ENCODE assay signal across 29 mouse cellular contexts in genomic region chr6:29118963-29119362, GRCm38 (mm10). TPM values are rescaled to one million over a fixed set of nuclear protein-coding genes. Genes with fewer than 3 reads are reported as not detected.
A peak's percentile ranks its signal among the peaks of the same experiment; 100 is the strongest.
DNase-seq lines count a peak whose midpoint lies in the region; ATAC-seq and TF ChIP-seq lines count a peak whose summit lies in the region.
"Had no signal": no experiment of that assay in that cellular context is flagged by ENCODE, and none has a peak within 500 bp of the region (broad histone marks: within the 10 kb centered on the region; RNA-seq: fewer than 3 reads in every experiment).

No protein-coding gene starts in this region.

- no peak overlapping the region for H3K9ac ChIP-seq in ES-Bruce4 (ENCODE audit: low read depth, poor library complexity, severe bottlenecking)
- H3K9ac ChIP-seq in forebrain, embryonic 16.5 days (replicated peaks; ENCODE audit: low read depth, low read length) = no peak overlapping the region

- no peak for TF ChIP-seq POLR2A in ES-Bruce4 (IDR thresholded peaks at IDR 0.05; ENCODE audit: insufficient read depth, low read length)

- H3K4me1 ChIP-seq in ES-Bruce4 (ENCODE audit: control insufficient read depth, insufficient read depth, low read length) = peaks cover 10% of the 10 kb centered on the region
- no peaks in the 10 kb centered on the region for H3K4me1 ChIP-seq in forebrain, embryonic 16.5 days (replicated peaks; ENCODE audit: control insufficient read depth, insufficient read depth, low read length)

- peak; percentile 90 for DNase-seq in heart, adult 11 months
- no peak for DNase-seq in heart, postnatal 25 days (ENCODE audit: low spot score)
- DNase-seq in R1 (ENCODE audit: low read depth, low spot score) = peak; percentile 74
- DNase-seq in ZHBTc4 (ENCODE audit: low read depth, low spot score) = peak; percentile 52
- no peak for DNase-seq in ovary, postnatal 36 days (ENCODE audit: low spot score)
- DNase-seq in ovary, postnatal 14 days (ENCODE audit: low spot score) = no peak
- DNase-seq: adrenal gland, adult 2 months; adrenal gland, adult 8-10 months; adrenal gland, postnatal 10 days; adrenal gland, postnatal 14 days; adrenal gland, postnatal 25 days; adrenal gland, postnatal 36 days; B cell, adult 2 months; cerebellum, adult 11 months; cerebellum, adult 11-12 months; cerebellum, adult 18-20 months; cerebellum, adult 2 months; cerebellum, adult 8-10 months had no signal

- ATAC-seq in forebrain, embryonic 16.5 days = no peak
- ATAC-seq: activated CD4-positive, CD25-positive, alpha-beta regulatory T cell, adult 4 months; CD4-positive, CD25-positive, alpha-beta regulatory T cell, adult 4 months; Patski had no signal

- TF ChIP-seq CTCF in ES-Bruce4 (IDR thresholded peaks at IDR 0.05; ENCODE audit: low read depth, low read length) = no peak

- TF ChIP-seq EP300 in ES-Bruce4 (IDR thresholded peaks at IDR 0.05; ENCODE audit: insufficient read depth, low read depth, low read length) = no peak

- intact Hi-C loops in heart, postnatal 25 days (cut with DNase I) = no loop called here

- no peaks in the 10 kb centered on the region for H3K9me3 ChIP-seq in ES-Bruce4 (replicated peaks; ENCODE audit: control insufficient read depth, insufficient read depth, low read length, poor library complexity, severe bottlenecking)
- H3K9me3 ChIP-seq in forebrain, embryonic 16.5 days (ENCODE audit: control insufficient read depth, low read length) = no peaks in the 10 kb centered on the region
- H3K9me3 ChIP-seq: G1E had no signal

- no peaks in the 10 kb centered on the region for H3K27me3 ChIP-seq in ES-Bruce4 (ENCODE audit: control insufficient read depth, insufficient read depth, low read length, poor library complexity, severe bottlenecking)
- H3K27me3 ChIP-seq in forebrain, embryonic 16.5 days (replicated peaks; ENCODE audit: control insufficient read depth, insufficient read depth, low read length) = no peaks in the 10 kb centered on the region
- H3K27me3 ChIP-seq: CH12.LX, Patski had no signal

- peak overlapping the region; percentile 53 for H3K27ac ChIP-seq in ES-Bruce4 (ENCODE audit: insufficient read depth, low read length)
- H3K27ac ChIP-seq in forebrain, embryonic 16.5 days (ENCODE audit: low read length) = no peak overlapping the region

- no peak overlapping the region for H3K4me2 ChIP-seq in forebrain, embryonic 16.5 days (ENCODE audit: low read length)

- 75% methylated on average over 4 of the region's 4 CpGs for whole genome bisulfite sequencing in forebrain, embryonic 16.5 days

- no peak overlapping the region for H3K4me3 ChIP-seq in ES-Bruce4 (ENCODE audit: low read depth, low read length)
- H3K4me3 ChIP-seq in forebrain, embryonic 16.5 days (replicated peaks; ENCODE audit: low read length) = no peak overlapping the region

- H3K36me3 ChIP-seq in ES-Bruce4 (ENCODE audit: control insufficient read depth, insufficient read depth, low read length, poor library complexity, severe bottlenecking) = no peaks in the 10 kb centered on the region
- peaks cover 1% of the 10 kb centered on the region; the same call in 1 of the 2 replicates for H3K36me3 ChIP-seq in forebrain, embryonic 16.5 days (ENCODE audit: control insufficient read depth, insufficient read depth)

RNA-seq across cellular contexts. Expression of gene Rbm28, which starts 45.8 kb away (rescaled TPM):
- total RNA-seq in heart, postnatal 25 days (2021) = 10 to 100 TPM; 18.3 to 18.4 TPM
- 94.5 and 97.0 TPM in 2 replicates for polyA plus RNA-seq in ES-Bruce4 (2011; ENCODE audit: insufficient read depth, insufficient read length, low read depth, missing spikeins)
- polyA plus RNA-seq in forebrain, embryonic 16.5 days (2015; fragmentation: Nextera tagmentation; extraction: Ambion mirVana) = 40.0 and 49.6 TPM in 2 replicates

RNA-seq across cellular contexts. Expression of gene Lep, which starts 58.9 kb away (rescaled TPM):
- total RNA-seq in heart, postnatal 25 days (2021) = under 1 TPM in 1 of 2 experiments, not detected in 1; 0.31 TPM
- polyA plus RNA-seq in ES-Bruce4 (2011; ENCODE audit: insufficient read depth, insufficient read length, low read depth, missing spikeins) = not detected in 2 replicates
- not detected in 2 replicates for polyA plus RNA-seq in forebrain, embryonic 16.5 days (2015; fragmentation: Nextera tagmentation; extraction: Ambion mirVana)
- total RNA-seq: CH12.LX, ES-E14, MEL had no signal
- polyA plus RNA-seq: activated CD4-positive, CD25-positive, alpha-beta regulatory T cell, adult 4 months; brain, embryonic 14.5 days; C2C12; CD4-positive, CD25-positive, alpha-beta regulatory T cell, adult 4 months; cerebellum, adult 2 months; G1E had no signal

Comparison
In these comparisons a context has a peak if more than half of its experiments do, and no peak if none do; other contexts are left out.
1. DNase-seq: peak in heart, adult 11 months (single experiment), R1 (single experiment) and ZHBTc4 (single experiment); none in heart, postnatal 25 days (single experiment), ovary, postnatal 36 days (single experiment) and ovary, postnatal 14 days (single experiment).